Mouse (Mus musculus) embryonic stem cell, embryonic (primary cell): ENCODE data around the gene Gnb1l.

Experiments
- CTCF ChIA-PET, 4 experiments: fragments of 300-600 bp in 2 of 4; fragments of 350-600 bp in 2 of 4; sonication (Branson Sonifier 250); formaldehyde crosslinking; loops; one replicate each; lab custom pipeline; 2022; ENCODE audit warnings: inconsistent platforms in 2 of 4; lab: Charles Lee
- POLR2A ChIA-PET, 4 experiments: fragments of 300-600 bp in 2 of 4; fragments of 350-600 bp in 2 of 4; sonication (Branson Sonifier 250); formaldehyde crosslinking; loops; one replicate each; lab custom pipeline; 2022; ENCODE audit warnings: antibody characterized with exemption in 4 of 4, inconsistent platforms in 1 of 4; lab: Charles Lee

Gnb1l gene

DNA sequence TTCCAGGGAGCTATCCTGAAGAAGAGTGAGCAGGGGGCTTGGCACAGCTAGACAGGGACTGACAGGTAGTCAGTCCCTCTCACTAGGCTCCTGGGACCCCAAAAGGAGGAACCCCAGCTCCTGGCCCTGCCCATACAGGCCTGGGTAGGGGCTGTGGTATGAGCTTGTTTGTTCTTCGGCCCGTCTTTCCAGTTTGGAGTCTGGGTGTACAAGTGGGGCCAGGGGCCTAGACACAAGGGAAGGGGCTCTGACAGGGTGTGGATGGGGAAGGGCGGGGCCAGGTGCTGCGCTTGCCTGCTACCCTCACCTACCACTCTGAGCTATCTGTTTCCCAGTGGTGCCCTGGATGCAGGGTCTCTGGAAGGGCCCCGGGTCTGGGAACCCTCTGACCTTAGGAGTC is 107.2 kb downstream of the Gnb1l start:
- ChIA-PET POLR2A (interaction anchor here in 3 of 4 experiments (0.6 to 1.4 kb wide), 7 partner anchors 8 to 231 kb away, joined by 3 read pairs; partner anchors contain the start of genes 2510002D24Rik (in 1 of the 3), Gm28539 (in 1 of the 3) and Gm49601 (in 1 of the 3)), CTCF (interaction anchor here in 2 of 4 experiments (2.6 to 3.0 kb wide), 2 partner anchors 12 to 162 kb away, joined by 8 to 10 read pairs; no protein-coding TSS in a partner anchor)

- POLR2A ChIA-PET, result no interaction called here
- CTCF ChIA-PET, result interaction anchor here (0.6 to 2.5 kb wide), 5 partner anchors 9 to 276 kb away, joined by 4 to 9 read pairs (median 6); no protein-coding TSS in a partner anchor
Measured at GRCm38 (mm10) chr16:18608226-18608625, 109.7 kb downstream of the Gnb1l start.

- POLR2A ChIA-PET, result interaction anchor here in 1 of 4 experiments (1.1 kb wide), 1 partner anchor 137 kb away, joined by 3 read pairs; no protein-coding TSS in a partner anchor
Measured at GRCm38 (mm10) chr16:18609099-18609498, 110.6 kb downstream of the Gnb1l start.

GRCm38 (mm10) chr16:18611752-18612151 is 113.2 kb downstream of the Gnb1l start:
- POLR2A ChIA-PET, result interaction anchor here in 2 of 4 experiments (0.6 to 1.7 kb wide), 4 partner anchors 8 to 250 kb away, joined by 3 to 4 read pairs (median 4); no protein-coding TSS in a partner anchor
- CTCF ChIA-PET, result interaction anchor here in 2 of 4 experiments (0.5 to 2.3 kb wide), 3 partner anchors 149 to 328 kb away, joined by 3 to 10 read pairs (median 4); no protein-coding TSS in a partner anchor

More at GRCm38 (mm10) chr16:18609099-18609498, 110.6 kb downstream of the Gnb1l start:
- CTCF ChIA-PET, result interaction anchor here in 3 of 4 experiments (0.6 to 2.5 kb wide), 5 partner anchors 9 to 276 kb away, joined by 3 to 9 read pairs (median 6); no protein-coding TSS in a partner anchor

GRCm38 (mm10) chr16:18613301-18613700 is 114.8 kb downstream of the Gnb1l start:
- ChIA-PET CTCF (interaction anchor here in 3 of 4 experiments (0.6 to 2.3 kb wide), 3 partner anchors 23 to 170 kb away, joined by 3 to 10 read pairs (median 9); no protein-coding TSS in a partner anchor), POLR2A (interaction anchor here in 1 of 4 experiments (1.7 kb wide), 1 partner anchor 9 kb away, joined by 3 read pairs; no protein-coding TSS in a partner anchor)
